Mouse (Mus musculus) spleen, postnatal 14 days (tissue): Measurements from ENCODE around the gene Trpd52l3.
"Not testable (repeated sequence)": the region's sequence is repeated elsewhere in the genome, so short reads cannot be mapped to it uniquely, and the experiment has no call there.

ENCODE experiments used
- DNase-seq, 2 experiments: peaks; one replicate each; pipeline ENCODE4 v3.0.0; 2021 to 2022; ENCODE audit warnings: low spot score in 2 of 2

The Trpd52l3 gene

GRCm38 (mm10) chr19:30003621-30004020 is at the start of gene Trpd52l3:
Gene Trpd52l3 (plus strand): TSS chr19:30003790.
- DNase-seq, result no peak

- no peak for DNase-seq
These were observed 49.8 kb upstream of the Trpd52l3 start for GRCm38 (mm10) chr19:29953833-29954232.

GRCm38 (mm10) chr19:29955454-29955853 is 48.1 kb upstream of the Trpd52l3 start:
- no peak for DNase-seq

- no peak for DNase-seq
These were observed 42.7 kb upstream of the Trpd52l3 start for GRCm38 (mm10) chr19:29960906-29961305.

- no peak for DNase-seq
These were observed 41.7 kb upstream of the Trpd52l3 start for GRCm38 (mm10) chr19:29961842-29962241.

GRCm38 (mm10) chr19:29963598-29964092 is 39.9 kb upstream of the Trpd52l3 start:
- no peak for DNase-seq

- no peak for DNase-seq
These were observed 35.6 kb upstream of the Trpd52l3 start for GRCm38 (mm10) chr19:29967960-29968359.

- DNase-seq, result no peak
These were observed 30.2 kb upstream of the Trpd52l3 start for GRCm38 (mm10) chr19:29973396-29973795.

GRCm38 (mm10) chr19:29978847-29979246 is 24.7 kb upstream of the Trpd52l3 start:
- no peak for DNase-seq

GRCm38 (mm10) chr19:29979452-29980089 is 24.0 kb upstream of the Trpd52l3 start:
- no peak for DNase-seq

- no peak for DNase-seq
These were observed 19.2 kb upstream of the Trpd52l3 start for GRCm38 (mm10) chr19:29984208-29985005.

- no peak for DNase-seq
These were observed 17.0 kb upstream of the Trpd52l3 start for GRCm38 (mm10) chr19:29986464-29987091.

- no peak for DNase-seq
These were observed 2.9 kb upstream of the Trpd52l3 start for GRCm38 (mm10) chr19:30000406-30001365.

- no peak for DNase-seq
These were observed 2.0 kb upstream of the Trpd52l3 start for GRCm38 (mm10) chr19:30001550-30001949.

GRCm38 (mm10) chr19:30006371-30006770 is 2.8 kb downstream of the Trpd52l3 start:
- no peak for DNase-seq

GRCm38 (mm10) chr19:30010520-30011296 is 7.1 kb downstream of the Trpd52l3 start:
- no peak for DNase-seq

- DNase-seq, result no peak
These were observed 10.7 kb downstream of the Trpd52l3 start for GRCm38 (mm10) chr19:30014331-30014730.

GRCm38 (mm10) chr19:30016156-30016555 is 12.6 kb downstream of the Trpd52l3 start:
- no peak for DNase-seq

GRCm38 (mm10) chr19:30023419-30023818 is 19.8 kb downstream of the Trpd52l3 start:
- not testable (repeated sequence) for DNase-seq

GRCm38 (mm10) chr19:30029002-30029710 is 25.6 kb downstream of the Trpd52l3 start:
- no peak for DNase-seq
